Mouse (Mus musculus): ENCODE measurements around the gene Plcb3.

Plcb3 gene

GRCm38 (mm10) chr19:6939106-6940002 lies 36.9 kb downstream of the Plcb3 start:
- DNase-seq: peak; percentile 39 to 49

GRCm38 (mm10) chr19:6937541-6938465 lies 38.5 kb downstream of the Plcb3 start:
- DNase-seq: peak; percentile 78 to 79

- DNase-seq: peak; percentile 59 to 64
These were observed 40.0 kb downstream of the Plcb3 start for GRCm38 (mm10) chr19:6936299-6936698.

DNA sequence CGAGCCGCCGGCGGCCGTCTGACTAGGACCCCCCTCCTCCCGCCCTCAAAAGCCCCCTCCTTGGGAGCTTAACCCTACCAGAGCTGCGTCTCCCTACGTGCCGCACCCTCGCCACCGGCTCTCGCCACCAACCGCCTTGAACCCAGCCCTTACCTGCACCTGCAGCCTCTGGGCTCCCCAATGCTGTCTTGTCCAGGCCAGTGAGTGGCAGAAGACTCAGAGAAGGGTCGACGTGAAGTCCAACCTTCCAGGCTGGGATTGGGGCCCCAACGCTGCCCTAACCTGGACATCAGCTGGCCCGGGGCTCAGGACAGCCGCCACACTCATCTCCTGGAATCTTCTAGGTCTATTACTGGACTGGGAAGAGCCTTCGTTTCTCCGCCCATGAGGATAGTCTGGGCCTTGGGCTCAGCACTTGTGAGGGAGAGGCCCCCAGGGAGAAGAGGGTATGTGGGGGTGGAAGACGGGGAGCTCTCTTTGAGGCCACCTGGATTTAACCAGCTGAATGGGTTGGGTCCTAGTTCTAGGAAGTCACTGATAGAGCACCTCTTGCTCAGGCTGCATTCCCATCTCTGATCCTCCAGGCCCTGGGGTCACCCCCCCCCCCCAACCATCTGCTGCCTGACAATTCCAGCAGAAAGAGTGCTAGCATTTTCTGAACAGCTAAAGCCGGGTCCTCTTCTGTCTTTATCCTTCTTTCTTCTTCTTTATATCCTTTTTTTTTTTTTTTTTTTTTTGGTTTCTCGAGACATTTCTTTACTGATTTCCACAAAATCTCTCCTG lies 41.9 kb downstream of the Plcb3 start, which contains the start of gene Kcnk4:
TSS of gene Kcnk4 (minus strand) at position 321 of the 783 bp plus-strand sequence.
- DNase-seq: peak; percentile 60 to 64

DNA sequence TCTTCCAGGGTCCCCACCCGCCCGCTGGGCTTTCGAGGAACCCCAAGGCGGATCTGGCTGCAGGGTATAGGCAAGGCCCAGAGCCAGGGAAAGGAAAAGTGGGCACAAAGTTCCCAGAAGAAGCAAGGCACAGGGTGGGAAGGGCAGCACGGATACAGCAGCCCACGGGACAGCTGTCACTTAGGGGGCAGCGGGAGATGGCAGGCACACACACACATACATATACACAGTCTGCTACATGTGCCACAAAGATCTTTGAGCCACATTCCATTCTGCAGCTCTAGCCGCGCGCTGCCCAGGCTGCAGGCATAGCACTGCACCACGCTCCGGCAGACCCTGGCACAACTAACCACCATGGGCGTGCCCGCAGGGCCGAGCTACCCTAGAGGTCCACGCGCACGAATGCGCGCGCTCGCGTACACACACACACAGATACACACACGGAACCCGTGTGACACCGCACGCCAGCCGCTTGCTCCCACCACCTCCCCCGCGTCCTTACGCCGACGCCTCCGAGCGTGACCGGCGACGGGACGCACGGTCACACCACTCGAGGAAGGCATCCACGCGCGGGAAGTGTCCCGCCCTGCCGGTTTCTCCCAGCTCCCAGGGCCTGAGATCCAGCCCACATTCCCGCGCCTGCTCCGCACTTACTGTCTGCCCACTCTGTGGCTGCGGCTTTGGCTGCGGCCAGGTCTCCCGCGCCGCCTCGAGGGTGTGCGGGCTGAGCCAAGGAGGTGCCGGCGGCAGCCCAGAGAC lies 42.7 kb downstream of the Plcb3 start:
- DNase-seq: peak; percentile 71 to 76

DNA sequence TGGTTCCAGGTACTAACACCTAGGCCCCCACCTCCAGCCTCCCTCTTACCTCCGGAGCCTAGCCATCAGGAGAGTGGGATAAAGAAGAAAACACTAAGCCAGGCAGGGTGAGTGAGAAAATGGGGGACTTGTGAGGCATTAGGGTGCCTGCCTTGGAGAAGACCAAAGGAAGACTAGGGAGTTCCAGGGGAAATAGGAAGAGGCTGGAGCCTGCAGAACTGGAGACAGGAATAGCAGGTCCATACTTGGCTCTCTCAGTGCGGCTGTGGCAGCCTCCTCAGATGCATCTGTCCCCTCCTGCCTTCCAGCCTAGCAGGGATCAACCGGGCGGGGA lies 43.2 kb downstream of the Plcb3 start:
- no peak for DNase-seq

- no peak for DNase-seq
These were observed 44.3 kb downstream of the Plcb3 start for GRCm38 (mm10) chr19:6932018-6932417.

DNA sequence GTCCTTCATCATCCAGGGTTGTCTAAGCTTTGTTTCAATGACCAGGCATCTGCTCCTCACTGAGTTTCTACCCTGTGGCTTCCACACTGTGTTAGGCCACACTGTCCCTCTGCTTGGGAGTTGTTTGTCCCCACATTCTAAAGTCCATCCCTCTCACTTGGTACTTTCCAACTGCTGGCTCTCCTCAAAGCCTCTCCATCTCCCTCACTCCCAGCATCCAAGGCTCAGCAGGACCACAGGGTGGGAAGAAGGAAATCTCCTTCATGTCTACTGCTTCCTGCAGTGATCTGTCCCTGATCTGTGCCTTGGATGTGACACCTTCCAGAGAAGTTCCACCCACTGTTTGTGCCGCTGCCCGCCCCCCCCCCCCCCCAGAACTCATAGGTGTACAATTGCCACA lies 45.3 kb downstream of the Plcb3 start:
- DNase-seq: no peak

GRCm38 (mm10) chr19:6928080-6928479 lies 48.2 kb downstream of the Plcb3 start:
- no peak for DNase-seq

- DNase-seq: peak in 1 of 2 experiments; percentile 40
These were observed 49.6 kb downstream of the Plcb3 start for GRCm38 (mm10) chr19:6926559-6927255.

- peak in 1 of 2 experiments; percentile 44 for DNase-seq
These were observed 50.5 kb downstream of the Plcb3 start for GRCm38 (mm10) chr19:6925611-6926329.

GRCm38 (mm10) chr19:6925307-6925573 lies 51.0 kb downstream of the Plcb3 start, which contains the start of gene Catsperz:
Gene Catsperz (minus strand): TSS chr19:6925380.
- no peak for DNase-seq

GRCm38 (mm10) chr19:6924461-6925306 lies 51.6 kb downstream of the Plcb3 start:
- DNase-seq: peak; percentile 95 to 97

GRCm38 (mm10) chr19:6922901-6923735 lies 53.2 kb downstream of the Plcb3 start:
- DNase-seq: no peak

- peak; percentile 100 for DNase-seq
These were observed 54.4 kb downstream of the Plcb3 start, which contains the start of gene Esrra for GRCm38 (mm10) chr19:6921647-6922567. Gene Esrra (minus strand): TSS chr19:6921813.

DNA sequence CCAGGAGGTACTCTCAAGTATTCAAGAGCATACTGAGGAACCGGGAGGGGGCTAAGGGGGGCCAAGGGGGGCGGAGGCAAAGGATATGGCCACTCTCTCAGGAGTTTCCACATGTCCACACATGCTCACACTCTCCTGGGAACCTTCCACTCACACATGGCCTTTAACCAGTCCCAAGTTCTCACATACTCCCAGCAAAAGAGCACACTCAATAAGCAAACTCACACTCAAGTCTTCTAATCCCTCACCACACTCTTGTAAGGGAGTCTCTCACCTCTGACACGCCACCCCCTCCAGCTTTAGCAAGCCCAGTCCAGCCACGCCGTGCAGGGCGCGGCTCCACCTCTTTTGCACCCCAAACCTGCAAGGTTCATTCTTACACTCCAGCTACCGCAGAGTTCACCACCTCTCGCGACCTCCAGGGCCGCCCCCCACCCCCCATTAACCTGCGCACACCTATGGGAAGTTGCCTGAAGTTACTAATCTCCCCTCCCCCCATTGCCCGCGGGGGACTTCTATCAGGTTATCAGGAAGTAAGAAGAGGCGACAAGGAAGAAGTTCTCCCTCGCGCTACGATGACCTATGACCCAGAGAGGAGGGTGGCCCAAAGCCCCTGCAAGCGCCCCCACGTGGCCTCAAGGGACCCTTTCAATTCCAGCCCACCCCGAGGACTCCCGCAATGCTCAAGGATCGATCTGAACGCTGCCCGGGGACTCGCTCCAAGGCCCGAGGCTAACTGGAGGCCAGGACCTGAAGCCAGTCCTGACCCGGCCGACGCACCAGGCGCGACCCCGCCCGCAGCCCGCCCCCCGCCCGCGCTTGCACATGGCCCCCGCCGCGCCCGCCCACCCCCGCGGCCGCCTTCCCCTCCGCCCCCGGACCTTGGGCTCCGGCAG lies 55.3 kb downstream of the Plcb3 start:
- DNase-seq: peak; percentile 71 to 72
